In genomic region chr7:144935563-144935962, GRCm38 (mm10) we compare ENCODE assay signal across 9 mouse cellular contexts. TPM values are rescaled to one million over a fixed set of nuclear protein-coding genes. Genes with fewer than 3 reads are reported as not detected.
A peak's percentile ranks its signal among the peaks of the same experiment; 100 is the strongest.
DNase-seq lines count a peak whose midpoint lies in the region; ATAC-seq lines count a peak whose summit lies in the region.
"Had no signal": no experiment of that assay in that cellular context is flagged by ENCODE, and none has a peak within 500 bp of the region (broad histone marks: within the 10 kb centered on the region; RNA-seq: fewer than 3 reads in every experiment).

No protein-coding gene starts in this region.

- ATAC-seq in limb, embryonic 11.5 days (ENCODE audit: insufficient number of reproducible peaks, low FRiP score, low TSS enrichment, low read depth): no peak
- no peak for ATAC-seq in hindbrain, embryonic 13.5 days (ENCODE audit: low FRiP score)
- no peak for ATAC-seq in neural tube, embryonic 11.5 days (ENCODE audit: insufficient read depth, low FRiP score, low TSS enrichment)

- H3K4me1 ChIP-seq in limb, embryonic 11.5 days (ENCODE audit: control insufficient read depth, insufficient read depth, low read length): peaks cover 9% of the 10 kb centered on the region; the same call in 1 of the 2 replicates
- peaks cover 48% of the 10 kb centered on the region for H3K4me1 ChIP-seq in limb, embryonic 10.5 days
- peaks cover 52% of the 10 kb centered on the region for H3K4me1 ChIP-seq in hindbrain, embryonic 13.5 days (replicated peaks)
- H3K4me1 ChIP-seq in neural tube, embryonic 11.5 days (ENCODE audit: control insufficient read depth, insufficient read depth, low read length): peaks cover 21% of the 10 kb centered on the region

- H3K4me3 ChIP-seq in limb, embryonic 11.5 days (ENCODE audit: low read depth, low read length): no peak overlapping the region
- no peak overlapping the region for H3K4me3 ChIP-seq in limb, embryonic 10.5 days
- H3K4me3 ChIP-seq in hindbrain, embryonic 13.5 days: no peak overlapping the region
- H3K4me3 ChIP-seq in neural tube, embryonic 11.5 days (ENCODE audit: low read depth, low read length): no peak overlapping the region

- H3K9me3 ChIP-seq in limb, embryonic 11.5 days (ENCODE audit: control insufficient read depth, low read length): no peaks in the 10 kb centered on the region
- H3K9me3 ChIP-seq in limb, embryonic 10.5 days (replicated peaks): no peaks in the 10 kb centered on the region
- H3K9me3 ChIP-seq in hindbrain, embryonic 13.5 days: no peaks in the 10 kb centered on the region
- no peaks in the 10 kb centered on the region for H3K9me3 ChIP-seq in neural tube, embryonic 11.5 days (ENCODE audit: control insufficient read depth, low read length)

- H3K9ac ChIP-seq in limb, embryonic 11.5 days (ENCODE audit: low read length): no peak overlapping the region
- peak overlapping the region; percentile 20; the same call in 1 of the 2 replicates for H3K9ac ChIP-seq in hindbrain, embryonic 13.5 days
- no peak overlapping the region for H3K9ac ChIP-seq in neural tube, embryonic 11.5 days (ENCODE audit: low read length)

- peaks cover 18% of the 10 kb centered on the region for H3K36me3 ChIP-seq in limb, embryonic 11.5 days (ENCODE audit: control insufficient read depth, insufficient read depth, low read length)
- peaks cover 74% of the 10 kb centered on the region for H3K36me3 ChIP-seq in limb, embryonic 10.5 days
- peaks cover 18% of the 10 kb centered on the region for H3K36me3 ChIP-seq in hindbrain, embryonic 13.5 days
- peaks cover 22% of the 10 kb centered on the region for H3K36me3 ChIP-seq in neural tube, embryonic 11.5 days (ENCODE audit: control insufficient read depth, insufficient read depth, low read length)

- H3K27ac ChIP-seq in limb, embryonic 11.5 days (replicated peaks; ENCODE audit: low read depth, low read length): no peak overlapping the region
- no peak overlapping the region for H3K27ac ChIP-seq in limb, embryonic 10.5 days
- no peak overlapping the region for H3K27ac ChIP-seq in hindbrain, embryonic 13.5 days
- H3K27ac ChIP-seq in neural tube, embryonic 11.5 days (ENCODE audit: low read depth, low read length): no peak overlapping the region

- H3K27me3 ChIP-seq in limb, embryonic 11.5 days (ENCODE audit: control insufficient read depth, insufficient read depth, low read length): no peaks in the 10 kb centered on the region
- no peaks in the 10 kb centered on the region for H3K27me3 ChIP-seq in limb, embryonic 10.5 days (ENCODE audit: low read depth, poor library complexity, severe bottlenecking)
- peaks cover 29% of the 10 kb centered on the region for H3K27me3 ChIP-seq in hindbrain, embryonic 13.5 days
- H3K27me3 ChIP-seq in neural tube, embryonic 11.5 days (ENCODE audit: control insufficient read depth, insufficient read depth, low read length): 0 out of 2 replicates have a peak, but pooled peaks cover 2% of the 10 kb centered on the region

- peak; percentile 47 for DNase-seq in adrenal gland, adult 2 months
- no peak for DNase-seq in adrenal gland, adult 18-20 months (ENCODE audit: low spot score in 2 of 2)
- peak; percentile 40 for DNase-seq in limb, embryonic 11.5 days (ENCODE audit: low spot score)
- DNase-seq in limb, embryonic 10.5 days (ENCODE audit: low spot score): no peak
- peak; percentile 65 for DNase-seq in cerebellum, adult 11 months
- peak; percentile 49 for DNase-seq in neural tube, embryonic 11.5 days (ENCODE audit: low spot score)
- DNase-seq in ovary, postnatal 10 days (ENCODE audit: low spot score): no peak

- H3K4me2 ChIP-seq in limb, embryonic 11.5 days (ENCODE audit: low read depth, severe bottlenecking): no peak overlapping the region
- H3K4me2 ChIP-seq in hindbrain, embryonic 13.5 days: no peak overlapping the region
- H3K4me2 ChIP-seq in neural tube, embryonic 11.5 days (ENCODE audit: low read depth): no peak overlapping the region

- WGBS in limb, embryonic 11.5 days: 72% methylated on average over 5 of the region's 5 CpGs
- 77% methylated on average over 5 of the region's 5 CpGs for WGBS in limb, embryonic 10.5 days
- WGBS in hindbrain, embryonic 13.5 days: 59% methylated on average over 5 of the region's 5 CpGs
- WGBS in neural tube, embryonic 11.5 days: 64% methylated on average over 5 of the region's 5 CpGs

RNA-seq across cellular contexts. Expression of gene Ccnd1, which starts 4.2 kb away (rescaled TPM):
- 100 to 1,000 TPM; 105 to 244 TPM for total RNA-seq in adrenal gland, adult 2 months (2021)
- polyA plus RNA-seq in adrenal gland, adult 2 months (2012; rRNA removed): 115 and 133 TPM in 2 replicates
- total RNA-seq in adrenal gland, adult 18-20 months (2021): 100 to 1,000 TPM; 140 to 149 TPM
- 166 and 200 TPM in 2 replicates for polyA plus RNA-seq in limb, embryonic 11.5 days (2014; fragmentation: Nextera tagmentation; extraction: Ambion mirVana)
- polyA plus RNA-seq in limb, embryonic 10.5 days (2016; fragmentation: Nextera tagmentation; extraction: Ambion mirVana): 152 and 160 TPM in 2 replicates
- 51.2 and 54.9 TPM in 2 replicates for polyA plus RNA-seq in hindbrain, embryonic 13.5 days (2015; fragmentation: Nextera tagmentation; extraction: Ambion mirVana)
- 201 and 213 TPM in 2 replicates for polyA plus RNA-seq in neural tube, embryonic 11.5 days (2014; fragmentation: Nextera tagmentation; extraction: Ambion mirVana)

RNA-seq across cellular contexts. Expression of gene LTO1, which starts 20.7 kb away (rescaled TPM):
- 10 to 100 TPM; 20.5 to 27.0 TPM for total RNA-seq in adrenal gland, adult 2 months (2021)
- polyA plus RNA-seq in adrenal gland, adult 2 months (2012; rRNA removed): 7.8 and 9.5 TPM in 2 replicates
- total RNA-seq in adrenal gland, adult 18-20 months (2021): 10 to 100 TPM; 24.2 to 27.4 TPM
- polyA plus RNA-seq in limb, embryonic 11.5 days (2014; fragmentation: Nextera tagmentation; extraction: Ambion mirVana): 22.6 and 23.3 TPM in 2 replicates
- 23.4 and 27.2 TPM in 2 replicates for polyA plus RNA-seq in limb, embryonic 10.5 days (2016; fragmentation: Nextera tagmentation; extraction: Ambion mirVana)
- polyA plus RNA-seq in hindbrain, embryonic 13.5 days (2015; fragmentation: Nextera tagmentation; extraction: Ambion mirVana): 33.8 and 38.4 TPM in 2 replicates
- polyA plus RNA-seq in neural tube, embryonic 11.5 days (2014; fragmentation: Nextera tagmentation; extraction: Ambion mirVana): 28.1 and 29.1 TPM in 2 replicates

RNA-seq across cellular contexts. Expression of gene Fgf15, which starts 39.2 kb away (rescaled TPM):
- total RNA-seq in adrenal gland, adult 2 months (2021): under 1 TPM in 1 of 2 experiments, not detected in 1; 0.14 TPM
- 0.07 TPM in 1 of 2 replicates, not detected in the other for polyA plus RNA-seq in adrenal gland, adult 2 months (2012; rRNA removed)
- total RNA-seq in adrenal gland, adult 18-20 months (2021): under 1 TPM in 1 of 2 experiments, not detected in 1; 0.36 TPM
- 0.47 and 0.52 TPM in 2 replicates for polyA plus RNA-seq in limb, embryonic 11.5 days (2014; fragmentation: Nextera tagmentation; extraction: Ambion mirVana)
- 0.35 and 0.70 TPM in 2 replicates for polyA plus RNA-seq in limb, embryonic 10.5 days (2016; fragmentation: Nextera tagmentation; extraction: Ambion mirVana)
- 40.1 and 66.5 TPM in 2 replicates for polyA plus RNA-seq in hindbrain, embryonic 13.5 days (2015; fragmentation: Nextera tagmentation; extraction: Ambion mirVana)
- polyA plus RNA-seq in neural tube, embryonic 11.5 days (2014; fragmentation: Nextera tagmentation; extraction: Ambion mirVana): 48.6 and 53.3 TPM in 2 replicates
- total RNA-seq: left cerebral cortex, postnatal 25 days had no signal

Comparison
In these comparisons a context has a peak if more than half of its experiments do, and no peak if none do; other contexts are left out.
1. DNase-seq: peak in adrenal gland, adult 2 months (single experiment), limb, embryonic 11.5 days (single experiment), cerebellum, adult 11 months (single experiment) and neural tube, embryonic 11.5 days (single experiment); none in adrenal gland, adult 18-20 months (0 of 2), limb, embryonic 10.5 days (single experiment) and ovary, postnatal 10 days (single experiment).
2. RNA of gene Fgf15, which starts 39.2 kb away (polyA plus RNA-seq): 40.1 to 66.5 TPM in hindbrain, embryonic 13.5 days and 48.6 to 53.3 TPM in neural tube, embryonic 11.5 days; 0.47 to 0.52 TPM in limb, embryonic 11.5 days, 0.35 to 0.70 TPM in limb, embryonic 10.5 days and 0.07 TPM in adrenal gland, adult 2 months; every median in the first group is over 10 times any median in the second.